Mouse (Mus musculus) olfactory bulb, adult 2 months (tissue): ENCODE results near the gene Homer3.

Experiments used
- CTCF ChIP-seq: fragments of 200-500 bp; IDR thresholded peaks from 2 replicates; pipeline ENCODE4 v1.5.1; 2012; ENCODE audit warnings: low read depth, mild to moderate bottlenecking, low read length, moderate library complexity; ENCODE audit not compliant: insufficient read depth
- POLR2A ChIP-seq: fragments of 200-500 bp; IDR thresholded peaks from 2 replicates; pipeline ENCODE4 v1.6.1; 2012; ENCODE audit warnings: mild to moderate bottlenecking, low read depth, low read length, moderate library complexity; ENCODE audit not compliant: insufficient read depth

DNA sequence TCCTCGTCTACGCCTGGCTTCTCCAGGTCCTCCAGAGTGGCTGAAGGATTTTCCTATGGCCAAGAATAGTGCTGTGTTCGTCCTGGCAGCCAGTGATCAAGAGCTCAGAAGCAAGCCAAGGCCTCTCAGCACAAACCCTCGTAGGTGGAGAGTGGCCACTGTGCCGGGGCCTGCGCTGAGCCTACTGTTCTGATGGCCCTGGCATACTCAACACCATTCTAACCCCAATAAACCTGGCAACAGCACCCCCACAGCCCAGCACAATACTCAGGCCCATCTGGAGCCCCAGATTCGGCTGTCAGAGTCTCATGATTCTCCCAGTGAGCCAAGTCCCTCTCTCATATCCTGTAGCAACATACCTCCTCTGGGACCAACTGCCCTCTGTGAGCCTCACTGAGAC is 58.0 kb downstream of the Homer3 start:
- TF ChIP-seq CTCF: no peak
- no peak for TF ChIP-seq POLR2A
